Mouse (Mus musculus): ENCODE results near the gene Dvl2. TPM values are rescaled to one million over a fixed set of nuclear protein-coding genes. Genes with fewer than 3 reads are reported as not detected.
"Not testable (repeated sequence)": the region's sequence is repeated elsewhere in the genome, so short reads cannot be mapped to it uniquely, and the experiment has no call there.

The Dvl2 gene
- polyA plus RNA-seq, 1 experiment from 2014 or later, result 31.0 TPM

DNA sequence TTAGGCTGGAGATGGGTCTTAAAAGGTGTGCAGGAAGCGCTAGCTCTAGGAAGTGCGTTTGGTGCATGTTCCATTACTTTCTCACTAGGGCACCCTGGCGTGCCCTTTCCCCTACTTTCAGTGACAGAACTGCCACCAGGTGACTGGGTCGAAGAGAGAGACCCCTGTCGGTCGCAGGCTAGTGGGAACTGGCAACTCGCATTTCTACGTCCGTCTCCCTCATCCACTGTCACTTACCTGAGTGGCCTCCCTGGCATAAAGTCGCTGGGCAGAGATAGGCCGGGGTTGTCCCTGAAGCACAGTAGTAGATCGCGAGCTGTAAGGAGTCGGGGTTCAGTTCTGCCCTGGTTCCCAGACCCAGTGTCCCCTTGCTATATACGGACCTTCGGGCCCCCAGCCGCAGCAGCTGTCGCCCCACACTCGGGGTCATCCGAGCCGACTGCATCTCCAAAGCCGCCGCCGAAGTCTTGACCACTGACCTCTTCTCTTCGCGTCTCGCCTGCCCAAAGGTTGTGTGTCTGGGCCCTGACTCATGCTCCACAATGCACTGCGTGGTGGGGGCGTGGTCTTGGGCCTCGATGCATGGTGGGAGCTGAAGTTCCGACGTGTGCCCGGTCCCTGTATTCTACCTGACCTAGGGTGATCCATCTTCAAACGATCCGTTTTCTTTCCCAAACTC, 14.6 kb downstream of the Dvl2 start, which contains the start of gene Acadvl:
Gene Acadvl (minus strand): TSS at position 532 of the 679 bp plus-strand sequence.
- under 1% methylated on average over 35 of the region's 35 CpGs for WGBS
- Histone ChIP-seq H3K4me3 (peak within 1 kb of the TSS; percentile 64), H3K4me1 (peaks cover 43% of the 10 kb centered on the region), H3K9me3 (no peaks in the 10 kb centered on the region), H3K27me3 (replicated peaks) (no peaks in the 10 kb centered on the region), H3K36me3 (replicated peaks) (peaks cover 32% of the 10 kb centered on the region), H3K4me2 (peak within 1 kb of the TSS; percentile 88), H3K27ac (peak within 1 kb of the TSS; percentile 78), H3K9ac (peak within 1 kb of the TSS; percentile 84)
- peak; percentile 75 for ATAC-seq (replicated peaks)

DNA sequence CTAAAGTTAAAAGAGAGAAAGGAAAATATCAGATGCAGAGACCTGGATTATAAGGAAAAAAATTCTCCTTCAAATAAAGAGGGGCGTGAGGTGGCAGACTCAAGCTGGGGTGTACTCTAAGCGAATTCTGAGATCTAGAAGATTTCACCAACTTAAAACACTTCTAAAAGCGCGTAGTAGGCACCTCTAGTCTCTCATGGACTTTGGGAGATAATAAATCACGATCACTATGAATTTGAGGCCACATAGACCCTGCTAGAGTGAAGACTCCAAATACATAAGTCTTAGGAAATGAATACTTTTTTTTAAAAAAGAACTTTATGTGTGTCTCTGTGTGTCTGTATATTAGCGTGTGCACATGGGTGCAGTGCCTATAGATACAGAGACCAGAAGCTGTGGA, 15.3 kb downstream of the Dvl2 start:
- Histone ChIP-seq H3K4me1 (peaks cover 49% of the 10 kb centered on the region), H3K4me2 (peak overlapping the region; percentile 88), H3K27ac (no peak overlapping the region), H3K9me3 (no peaks in the 10 kb centered on the region), H3K4me3 (peak overlapping the region; percentile 64), H3K27me3 (replicated peaks) (no peaks in the 10 kb centered on the region), H3K36me3 (replicated peaks) (peaks cover 25% of the 10 kb centered on the region), H3K9ac (peak overlapping the region; percentile 84; the same call in 1 of the 2 replicates)
- no peak for ATAC-seq (replicated peaks)
- whole genome bisulfite sequencing, result 69% methylated on average over 6 of the region's 6 CpGs

GRCm38 (mm10) chr11:70016177-70016576, 15.8 kb downstream of the Dvl2 start:
- H3K27me3 ChIP-seq (replicated peaks); H3K9me3 ChIP-seq; H3K27ac ChIP-seq; ATAC-seq (replicated peaks); H3K9ac ChIP-seq; H3K4me2 ChIP-seq; H3K4me3 ChIP-seq: not testable (repeated sequence)
- Histone ChIP-seq H3K36me3 (replicated peaks) (peaks cover 20% of the 10 kb centered on the region), H3K4me1 (peaks cover 52% of the 10 kb centered on the region)
- 78% methylated on average over 2 of the region's 2 CpGs for WGBS

DNA sequence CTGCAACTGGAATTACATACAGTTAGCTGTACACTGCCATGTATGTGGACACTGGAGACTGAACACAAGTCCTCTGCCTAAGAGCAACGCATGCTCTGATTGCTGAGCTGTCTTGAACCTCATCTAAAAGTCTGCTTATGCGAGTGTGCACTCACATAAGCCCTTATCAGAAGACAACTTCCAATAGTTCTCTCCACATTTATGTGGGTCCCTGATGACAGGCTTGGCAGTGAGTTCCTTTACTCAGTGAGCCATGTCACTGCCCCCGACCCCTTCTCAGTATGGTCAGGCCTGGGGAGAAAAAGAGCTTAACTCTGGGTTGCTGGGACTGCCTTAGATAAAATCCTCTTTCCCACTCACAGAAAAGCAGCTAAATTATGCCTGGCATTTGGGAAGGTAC, 16.3 kb downstream of the Dvl2 start, which contains the start of gene Dlg4:
Gene Dlg4 (plus strand): TSS at position 274 of the 400 bp plus-strand sequence.
- H3K27me3 ChIP-seq (replicated peaks), result no peaks in the 10 kb centered on the region
- peak within 1 kb of the TSS; percentile 74 for H3K4me3 ChIP-seq
- ATAC-seq (replicated peaks), result no peak
- peak within 1 kb of the TSS; percentile 81 for H3K9ac ChIP-seq
- H3K27ac ChIP-seq, result peak within 1 kb of the TSS; percentile 97
- no peaks in the 10 kb centered on the region for H3K9me3 ChIP-seq
- peaks cover 52% of the 10 kb centered on the region for H3K4me1 ChIP-seq
- H3K4me2 ChIP-seq, result peak within 1 kb of the TSS; percentile 73
- peaks cover 15% of the 10 kb centered on the region for H3K36me3 ChIP-seq (replicated peaks)
- WGBS, result 50% methylated on average over 3 of the region's 3 CpGs

GRCm38 (mm10) chr11:70017199-70017767, 16.9 kb downstream of the Dvl2 start:
- Histone ChIP-seq H3K4me2 (peak overlapping the region; percentile 73), H3K27ac (peak overlapping the region; percentile 97), H3K9me3 (no peaks in the 10 kb centered on the region), H3K27me3 (replicated peaks) (no peaks in the 10 kb centered on the region), H3K4me3 (peak overlapping the region; percentile 74), H3K36me3 (replicated peaks) (peaks cover 9% of the 10 kb centered on the region; the same call in 1 of the 2 replicates), H3K9ac (peak overlapping the region; percentile 81), H3K4me1 (peaks cover 56% of the 10 kb centered on the region)
- 23% methylated on average over 7 of the region's 7 CpGs for WGBS
- no peak for ATAC-seq (replicated peaks)

- H3K4me1 ChIP-seq, result peaks cover 66% of the 10 kb centered on the region
- no peaks in the 10 kb centered on the region for H3K27me3 ChIP-seq (replicated peaks)
- WGBS, result under 1% methylated on average over 23 of the region's 25 CpGs
- H3K9me3 ChIP-seq, result no peaks in the 10 kb centered on the region
- ATAC-seq (replicated peaks), result no peak
- peak overlapping the region; percentile 81 for H3K9ac ChIP-seq
- peak overlapping the region; percentile 73 for H3K4me2 ChIP-seq
- no peaks in the 10 kb centered on the region for H3K36me3 ChIP-seq (replicated peaks)
- peak overlapping the region; percentile 74 for H3K4me3 ChIP-seq
- H3K27ac ChIP-seq, result peak overlapping the region; percentile 97
Observed at GRCm38 (mm10) chr11:70018131-70018990, 18.0 kb downstream of the Dvl2 start.

- Histone ChIP-seq H3K27me3 (replicated peaks) (no peaks in the 10 kb centered on the region), H3K4me2 (peak overlapping the region; percentile 73), H3K9ac (peak overlapping the region; percentile 81), H3K27ac (peak overlapping the region; percentile 97), H3K4me3 (peak overlapping the region; percentile 74), H3K9me3 (no peaks in the 10 kb centered on the region), H3K4me1 (peaks cover 72% of the 10 kb centered on the region), H3K36me3 (replicated peaks) (no peaks in the 10 kb centered on the region)
- 33% methylated on average over 2 of the region's 2 CpGs for WGBS
- ATAC-seq (replicated peaks), result no peak
Observed at GRCm38 (mm10) chr11:70019495-70020021, 19.2 kb downstream of the Dvl2 start.

GRCm38 (mm10) chr11:70020022-70020631, 19.7 kb downstream of the Dvl2 start:
- Histone ChIP-seq H3K4me2 (peak overlapping the region; percentile 73), H3K9ac (peak overlapping the region; percentile 81), H3K36me3 (replicated peaks) (no peaks in the 10 kb centered on the region), H3K27ac (peak overlapping the region; percentile 97), H3K4me3 (peak overlapping the region; percentile 74), H3K4me1 (peaks cover 72% of the 10 kb centered on the region), H3K9me3 (no peaks in the 10 kb centered on the region), H3K27me3 (replicated peaks) (no peaks in the 10 kb centered on the region)
- no peak for ATAC-seq (replicated peaks)
- WGBS, result 6% methylated on average over 8 of the region's 8 CpGs

- no peaks in the 10 kb centered on the region for H3K36me3 ChIP-seq (replicated peaks)
- H3K9me3 ChIP-seq, result no peaks in the 10 kb centered on the region
- 0% methylated on average over 8 of the region's 8 CpGs for WGBS
- H3K9ac ChIP-seq, result peak overlapping the region; percentile 38
- peak; percentile 81 for ATAC-seq (replicated peaks)
- H3K4me2 ChIP-seq, result peak overlapping the region; percentile 73
- no peaks in the 10 kb centered on the region for H3K27me3 ChIP-seq (replicated peaks)
- H3K27ac ChIP-seq, result peak overlapping the region; percentile 97
- peaks cover 74% of the 10 kb centered on the region for H3K4me1 ChIP-seq
- H3K4me3 ChIP-seq, result peak overlapping the region; percentile 74
Observed at GRCm38 (mm10) chr11:70020731-70021263, 20.4 kb downstream of the Dvl2 start.

DNA sequence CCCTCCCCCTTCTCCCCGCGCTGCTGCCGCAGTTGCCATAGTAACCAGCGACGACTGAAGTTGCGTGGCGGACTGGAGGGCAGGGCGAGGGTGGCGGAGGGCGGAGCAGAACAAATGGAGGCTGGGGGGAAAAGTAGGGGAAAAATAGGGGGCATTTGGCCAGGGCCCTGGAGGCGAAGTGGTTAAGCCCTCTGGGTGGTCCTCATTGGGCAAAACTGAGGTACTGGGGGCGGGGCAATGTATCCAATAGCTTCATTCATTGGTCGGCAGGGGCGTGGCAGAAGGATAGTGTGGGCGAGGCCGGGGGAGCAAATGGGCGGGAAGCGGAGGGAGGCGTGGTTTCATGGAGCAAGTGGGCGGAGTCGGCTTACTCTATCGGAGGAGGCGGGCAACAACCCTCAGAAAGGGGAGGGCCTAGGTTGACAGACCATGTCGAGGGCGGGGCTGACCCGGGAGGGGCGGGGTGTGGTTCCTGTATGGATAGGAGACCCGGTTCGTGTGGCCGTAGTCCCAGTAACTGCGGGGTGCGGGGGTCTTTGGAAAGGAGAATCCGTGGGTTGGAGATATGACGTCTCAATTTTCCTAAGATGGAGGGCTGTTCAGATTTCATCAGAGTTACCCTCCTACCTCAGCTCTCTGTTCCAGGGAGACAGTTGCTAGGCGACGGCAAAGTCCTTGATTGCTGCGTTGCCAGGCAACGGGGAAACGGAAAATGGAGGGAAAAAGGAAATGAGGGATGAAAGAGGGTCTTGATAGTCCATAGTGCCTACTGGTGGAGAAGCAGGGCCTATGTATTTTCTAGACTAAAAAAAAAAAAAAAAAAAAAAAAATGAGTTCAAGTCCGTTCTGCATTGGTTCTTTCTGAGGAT, 21.1 kb downstream of the Dvl2 start:
- WGBS, result under 1% methylated on average over 40 of the region's 40 CpGs
- H3K27ac ChIP-seq, result peak overlapping the region; percentile 97
- H3K9ac ChIP-seq, result peak overlapping the region; percentile 38
- peak overlapping the region; percentile 73 for H3K4me2 ChIP-seq
- H3K4me3 ChIP-seq, result peak overlapping the region; percentile 74
- ATAC-seq (replicated peaks), result peak; percentile 77
- peaks cover 81% of the 10 kb centered on the region for H3K4me1 ChIP-seq
- no peaks in the 10 kb centered on the region for H3K36me3 ChIP-seq (replicated peaks)
- no peaks in the 10 kb centered on the region for H3K27me3 ChIP-seq (replicated peaks)
- H3K9me3 ChIP-seq, result no peaks in the 10 kb centered on the region

Data from midbrain, embryonic 15.5 days (tissue).